Mouse (Mus musculus): ENCODE results near the gene Cers2.

The Cers2 gene

DNA sequence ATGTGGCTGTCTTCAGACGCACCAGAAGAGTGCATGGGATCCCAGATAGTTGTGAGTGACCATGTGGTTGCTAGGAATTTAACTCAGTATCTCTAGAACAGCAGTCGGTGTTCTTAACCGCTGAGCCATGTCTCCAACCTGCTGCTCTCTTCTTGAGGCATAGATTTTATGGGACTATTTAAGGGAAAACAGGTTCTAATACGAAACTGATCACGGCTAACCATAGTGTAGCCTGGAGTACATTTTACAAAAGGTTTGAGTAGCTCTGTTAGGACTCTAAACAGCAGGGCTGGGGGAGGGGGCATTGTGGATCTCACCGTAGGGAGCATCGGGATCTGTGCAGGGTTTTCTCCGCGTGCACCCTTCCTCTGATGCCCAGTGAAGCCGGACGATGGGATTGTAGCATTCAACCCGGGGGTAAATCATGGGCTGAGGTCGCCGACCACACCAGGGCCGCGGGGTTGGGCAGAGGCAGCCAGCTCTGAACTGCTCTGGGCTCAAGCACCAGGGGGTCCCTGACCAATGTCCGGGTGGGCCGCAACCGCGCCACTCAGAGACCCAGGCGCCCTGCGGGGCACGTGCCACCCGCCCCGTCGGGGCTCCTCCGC, at the start of gene Cers2:
Gene Cers2, plus strand, starts transcription at position 306 of the 608 bp plus-strand sequence.
- DNase-seq = no peak

DNA sequence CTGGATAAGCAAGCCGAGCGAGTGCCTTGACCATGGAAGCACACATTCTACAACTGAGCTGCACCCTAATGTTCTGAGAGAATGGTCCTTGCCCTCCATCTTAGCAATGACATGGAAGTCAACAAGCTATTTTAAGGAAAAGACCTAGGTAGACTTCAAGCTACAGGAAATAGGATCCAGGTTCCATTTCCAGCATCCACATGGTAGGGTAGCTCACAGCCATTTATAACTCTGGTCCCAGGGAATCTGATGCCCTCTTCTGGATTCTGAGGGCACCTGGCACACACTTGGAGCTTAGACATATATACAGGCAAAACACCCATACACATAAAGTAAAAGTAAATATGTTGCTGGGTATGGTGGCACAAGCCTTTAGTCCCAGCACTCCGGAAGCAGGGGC, 48.5 kb upstream of the Cers2 start:
- DNase-seq = no peak

DNA sequence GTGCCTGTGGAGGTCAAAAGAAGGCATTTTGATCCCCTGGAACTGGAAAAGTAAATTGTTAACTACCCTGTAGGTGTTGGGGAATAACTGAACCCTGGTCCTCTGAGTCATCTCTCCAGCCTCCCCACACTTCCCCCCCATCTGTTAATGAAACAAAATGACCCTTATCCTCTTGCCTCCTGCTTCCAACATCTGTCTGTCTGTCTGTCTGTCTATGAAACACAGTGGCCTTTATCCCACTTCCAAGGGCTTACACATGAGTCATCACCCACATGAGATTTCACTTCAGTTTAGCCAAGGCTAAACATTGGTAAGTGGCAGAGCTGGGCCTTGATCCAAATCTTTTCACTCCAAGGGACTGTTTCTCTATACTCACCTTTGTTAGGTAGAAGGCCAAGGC, 46.7 kb upstream of the Cers2 start:
- DNase-seq = peak; percentile 14 to 45

DNA sequence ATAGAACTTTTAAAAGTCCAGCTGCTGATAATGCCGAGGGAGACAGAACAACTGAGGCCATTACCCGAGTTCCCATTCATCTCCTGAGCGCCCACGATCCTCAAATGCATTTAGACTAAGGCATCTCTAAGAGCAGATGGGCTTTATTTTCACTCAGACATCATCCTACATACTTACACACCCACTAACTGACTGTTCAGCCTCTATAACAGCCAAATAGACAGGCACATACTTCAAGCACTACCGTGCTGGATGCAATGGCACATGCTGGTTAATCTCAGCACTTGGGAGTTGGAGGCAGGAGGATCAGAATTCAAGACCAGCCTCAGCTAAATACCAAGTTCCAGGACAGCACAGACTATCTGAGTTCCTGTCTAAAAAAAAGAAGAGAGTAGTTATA, 44.8 kb upstream of the Cers2 start:
- no peak for DNase-seq

DNA sequence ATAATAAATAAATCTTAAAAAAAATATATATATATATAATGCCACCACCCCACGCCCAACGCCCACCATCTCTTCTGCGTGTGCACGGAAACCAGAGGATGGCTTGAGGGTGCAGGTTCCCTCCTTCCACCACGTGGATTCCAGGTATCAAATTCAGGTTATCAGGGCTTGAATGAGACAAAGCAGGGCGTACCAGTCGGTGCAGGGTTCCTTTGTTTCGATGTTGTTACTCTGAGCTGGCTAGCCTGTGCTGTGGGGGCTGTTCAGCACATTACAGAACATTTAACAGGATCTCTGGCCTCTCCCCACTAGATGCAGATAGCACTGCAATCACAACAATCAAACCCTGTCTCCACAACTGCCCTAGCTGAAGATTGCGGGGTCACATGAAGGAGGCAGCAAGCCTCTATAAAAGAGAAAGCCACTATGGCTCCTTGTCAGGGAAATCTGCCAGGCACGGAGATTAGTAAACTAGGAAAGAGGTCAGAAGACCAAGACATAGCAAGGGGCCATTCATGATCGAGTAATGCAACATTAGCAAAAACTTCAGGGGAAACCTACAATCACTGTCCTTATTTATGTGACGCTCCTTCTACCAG, 43.7 kb upstream of the Cers2 start:
- DNase-seq = no peak

DNA sequence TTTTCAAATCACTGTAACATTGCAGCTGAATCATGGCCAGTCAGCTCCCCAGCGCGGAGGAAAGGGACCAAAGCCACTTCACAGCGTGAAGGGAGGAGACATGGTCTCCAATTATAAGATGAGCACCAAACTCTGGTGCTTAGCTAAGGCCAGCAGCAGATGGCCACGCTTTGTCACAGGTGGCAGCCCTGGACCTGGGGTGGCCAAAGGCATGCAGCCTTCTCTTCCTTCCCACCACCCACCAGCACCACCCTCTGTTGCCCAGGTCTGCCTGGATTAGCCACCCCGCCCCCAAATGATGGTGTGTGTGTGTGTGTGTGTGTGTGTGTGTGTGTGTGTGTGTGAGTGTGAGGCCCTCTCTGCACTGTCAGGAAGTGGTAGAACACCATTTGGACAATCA, 41.1 kb upstream of the Cers2 start:
- DNase-seq = no peak

DNA sequence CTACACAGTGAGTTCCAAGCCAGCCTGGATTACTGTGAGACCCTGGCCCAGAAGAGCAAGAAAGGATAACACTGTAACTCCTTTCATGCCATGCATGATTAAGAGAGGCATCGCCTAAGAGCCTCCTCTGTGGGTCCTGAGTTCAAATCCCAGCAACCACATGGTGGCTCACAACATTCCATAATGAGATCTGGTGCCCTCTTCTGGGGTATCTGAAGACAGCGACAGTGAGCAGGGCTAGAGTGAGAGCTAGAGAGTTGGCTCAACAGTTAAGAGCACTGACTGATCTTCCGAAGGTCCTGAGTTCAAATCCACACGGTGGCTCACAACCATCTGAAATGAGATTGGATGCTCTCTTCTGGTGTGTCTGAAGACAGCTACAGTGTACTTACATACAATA, 40.1 kb upstream of the Cers2 start:
- no peak for DNase-seq

DNA sequence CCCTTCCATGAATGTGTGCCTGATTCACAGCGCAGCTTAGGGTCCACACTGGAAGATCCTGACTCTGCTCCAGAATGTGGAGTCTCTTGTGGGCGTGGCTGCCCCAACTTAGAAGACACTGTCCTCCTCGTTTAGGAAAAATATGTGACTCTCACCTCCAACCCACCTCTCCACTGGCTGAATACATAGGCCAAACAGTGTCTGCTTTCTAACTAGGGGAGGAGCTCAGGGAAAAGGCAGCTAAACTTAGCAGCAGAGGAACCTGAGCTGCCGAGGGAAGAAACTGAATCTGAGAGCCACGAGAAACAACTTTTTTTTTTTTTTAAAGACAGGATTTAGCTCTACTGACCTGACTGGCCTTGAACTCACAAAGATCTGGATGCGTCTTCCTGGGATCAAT, 39.4 kb upstream of the Cers2 start:
- no peak for DNase-seq

DNA sequence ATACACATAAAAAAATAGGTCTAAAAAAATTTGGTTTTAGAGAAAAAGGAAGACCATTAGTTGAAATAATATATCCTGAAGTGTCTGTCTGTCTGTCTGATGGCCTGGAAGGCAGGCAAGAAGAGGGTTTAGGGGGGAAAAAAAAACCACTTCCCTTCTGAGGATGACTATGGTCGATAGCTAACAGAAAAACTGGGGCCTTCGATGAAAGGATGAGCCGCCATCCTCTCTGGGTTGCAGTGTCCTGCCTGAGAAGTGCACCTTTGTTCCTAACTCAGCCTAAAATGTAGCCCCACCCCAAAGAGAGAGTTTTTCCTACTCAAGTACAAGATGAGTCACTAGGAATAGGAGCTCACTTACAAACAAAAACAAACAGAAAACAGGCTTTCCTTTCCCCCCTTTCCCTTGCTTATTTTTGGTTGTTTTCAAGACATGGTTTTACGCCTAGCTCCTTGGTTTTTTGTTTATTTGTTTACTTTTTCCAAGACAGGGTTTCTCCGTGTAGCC, 38.1 kb upstream of the Cers2 start:
- no peak for DNase-seq

DNA sequence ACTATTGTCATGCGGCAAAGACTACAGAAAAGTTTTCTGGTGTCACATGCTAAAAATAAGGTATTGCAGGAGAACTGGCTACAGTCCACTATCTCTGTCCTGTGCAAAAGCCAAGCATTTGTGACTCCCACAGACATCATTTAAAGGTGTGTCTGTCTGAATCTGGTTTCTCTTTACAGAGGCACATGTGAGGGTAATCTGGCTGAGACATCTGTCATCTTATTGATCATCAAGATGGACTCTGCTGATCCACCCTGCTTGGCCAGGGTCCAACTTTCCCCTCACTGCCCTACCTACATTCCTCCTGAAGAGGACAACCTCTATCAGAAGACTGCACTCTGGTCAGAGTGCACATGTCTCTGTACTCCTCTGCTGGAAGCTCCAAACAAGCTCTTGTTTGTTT, 37.4 kb upstream of the Cers2 start:
- no peak for DNase-seq

DNA sequence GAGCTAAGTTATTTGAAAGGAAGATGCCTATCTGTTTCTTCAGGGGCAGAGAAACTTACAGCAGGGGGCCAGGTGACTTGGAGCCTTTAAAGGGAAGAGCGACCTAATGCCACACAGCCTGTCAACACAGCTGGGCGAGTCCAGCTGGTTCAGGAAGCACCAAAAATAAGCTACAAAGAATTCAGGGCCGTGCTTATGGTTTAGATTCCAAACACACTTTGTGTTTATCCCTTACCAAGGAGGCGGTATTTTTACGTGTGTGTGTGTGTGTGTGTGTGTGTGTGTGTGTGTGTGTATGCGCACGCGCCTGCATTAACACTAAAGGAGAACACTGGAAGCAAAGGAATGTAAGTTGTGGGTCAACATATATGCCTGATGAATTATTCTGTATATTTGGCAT, 33.8 kb upstream of the Cers2 start:
- peak; percentile 35 to 47 for DNase-seq

DNA sequence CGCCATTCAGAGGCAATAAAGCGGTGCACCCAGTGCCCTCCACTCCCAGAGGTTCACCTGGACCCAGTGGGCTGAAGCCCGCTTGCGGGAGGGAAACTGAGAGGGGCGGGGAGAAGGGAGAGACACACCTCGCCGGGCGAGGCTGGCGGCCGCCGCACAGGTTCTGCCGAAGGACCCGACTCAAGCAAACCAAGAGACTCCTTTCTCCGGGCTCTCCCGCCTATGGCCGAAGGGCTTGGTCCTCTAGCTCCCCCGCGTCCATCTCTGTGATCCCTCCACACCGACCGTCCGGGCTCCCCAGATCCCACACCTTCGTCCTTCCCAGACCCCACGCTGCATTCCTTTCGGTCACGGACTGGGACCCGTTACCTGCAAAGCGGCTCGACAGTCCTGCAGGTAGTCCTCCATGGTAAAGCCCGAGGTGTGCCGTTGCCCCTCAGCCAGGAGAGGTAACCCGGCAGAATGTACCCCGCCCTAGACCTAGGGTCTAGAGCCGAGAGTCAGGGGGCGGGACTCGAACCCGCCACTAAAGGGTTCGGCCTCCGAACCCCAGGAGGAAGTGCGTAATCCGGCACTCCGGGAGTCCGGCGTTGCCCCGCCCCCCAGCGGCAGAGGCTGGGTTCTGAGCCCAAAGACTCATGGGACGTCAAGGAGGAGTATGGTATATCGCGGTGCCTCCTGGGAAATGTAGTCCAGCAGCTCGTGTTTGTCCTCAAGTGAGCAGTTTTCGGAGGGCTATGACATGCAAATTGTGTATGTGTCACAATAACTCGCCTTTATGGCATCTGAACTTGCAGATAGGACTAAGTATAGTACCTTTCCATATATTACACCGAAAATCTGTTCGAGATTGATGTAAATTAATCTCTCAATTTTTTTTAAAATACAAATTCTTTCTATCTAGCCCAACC, 33.1 kb upstream of the Cers2 start, which contains the start of the genes Mindy1 and Prune1:
Gene Mindy1, plus strand, starts transcription at position 130 of the 911 bp plus-strand sequence.
Gene Prune1, minus strand, starts transcription at position 861 of the 911 bp plus-strand sequence.
- peak; percentile 99 for DNase-seq

DNA sequence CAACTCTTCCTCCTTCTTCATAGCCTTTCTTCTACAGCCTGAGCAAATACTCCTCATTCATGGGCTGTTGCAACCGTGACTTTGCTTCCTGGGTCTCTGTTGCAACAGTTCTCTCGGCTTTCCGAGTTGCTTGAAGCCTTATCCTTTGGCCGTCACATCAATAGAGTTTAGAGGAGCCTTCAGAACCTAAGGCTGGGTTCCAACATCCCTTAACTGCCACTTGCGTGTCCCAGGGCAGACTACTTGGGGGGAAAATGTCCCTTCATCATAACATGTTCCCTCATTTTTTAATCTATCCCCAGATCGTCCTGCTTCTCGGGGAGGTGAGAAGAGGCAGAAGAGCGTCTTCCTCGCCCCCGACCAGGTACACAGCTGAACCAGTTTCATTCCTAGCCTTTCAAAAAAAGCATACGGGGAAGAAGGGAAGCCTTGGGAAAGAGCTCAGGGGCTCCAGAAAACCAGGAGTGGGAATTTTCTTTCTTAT, 32.2 kb upstream of the Cers2 start:
- peak; percentile 80 to 88 for DNase-seq

DNA sequence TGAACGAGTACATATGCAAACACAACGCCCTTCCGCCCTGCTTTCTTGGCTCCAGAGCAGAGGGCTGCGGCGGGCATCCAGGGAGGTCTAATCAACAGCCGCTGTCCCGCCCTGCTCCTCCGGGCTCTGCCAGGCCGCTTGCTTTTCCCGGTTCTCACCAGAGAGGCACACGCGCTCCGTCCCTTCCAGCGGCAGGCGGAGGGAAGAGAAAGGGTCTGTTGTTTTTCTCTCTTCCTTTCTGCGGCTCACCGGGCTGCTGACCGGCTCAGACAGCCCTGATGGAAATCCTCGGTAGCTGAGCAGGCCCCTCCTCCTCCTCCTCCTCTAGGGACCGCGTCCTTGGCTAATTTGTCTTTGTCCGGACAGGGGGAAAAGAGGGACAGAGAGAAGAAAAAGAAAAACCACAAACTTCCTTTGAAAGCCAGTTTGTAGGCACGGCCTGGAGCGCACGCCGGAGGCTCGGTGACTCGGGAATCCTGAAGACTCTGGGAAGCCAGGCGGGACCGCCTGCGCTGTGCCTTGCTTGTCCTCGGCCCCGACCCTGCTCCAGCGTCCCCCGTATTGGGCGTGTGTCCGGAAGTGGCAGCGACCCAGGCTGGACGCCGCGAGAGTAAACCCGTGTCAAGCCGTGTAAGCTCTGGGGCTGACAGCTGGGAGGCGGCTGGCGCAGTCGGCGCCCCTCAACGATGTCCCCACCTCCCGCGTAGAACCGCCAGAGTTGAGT, 31.6 kb upstream of the Cers2 start:
- peak; percentile 88 to 92 for DNase-seq

DNA sequence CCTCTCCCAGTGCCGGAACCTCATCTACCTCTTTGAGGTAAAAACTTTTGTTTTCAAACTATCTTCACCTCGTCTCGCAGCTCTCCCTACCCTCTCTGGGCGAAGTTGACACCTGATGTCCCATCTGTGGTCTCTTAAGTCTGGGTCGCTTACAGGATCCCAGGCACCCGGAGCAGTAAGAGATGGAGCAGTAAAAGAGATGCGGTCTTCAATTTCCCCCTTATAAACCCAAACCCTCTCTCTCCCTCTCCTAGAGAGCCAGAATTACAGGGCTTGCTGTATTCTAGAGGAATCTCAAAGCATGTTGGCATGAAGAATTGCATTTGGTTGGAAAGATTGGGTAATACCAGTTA, 31.0 kb upstream of the Cers2 start:
- no peak for DNase-seq

DNA sequence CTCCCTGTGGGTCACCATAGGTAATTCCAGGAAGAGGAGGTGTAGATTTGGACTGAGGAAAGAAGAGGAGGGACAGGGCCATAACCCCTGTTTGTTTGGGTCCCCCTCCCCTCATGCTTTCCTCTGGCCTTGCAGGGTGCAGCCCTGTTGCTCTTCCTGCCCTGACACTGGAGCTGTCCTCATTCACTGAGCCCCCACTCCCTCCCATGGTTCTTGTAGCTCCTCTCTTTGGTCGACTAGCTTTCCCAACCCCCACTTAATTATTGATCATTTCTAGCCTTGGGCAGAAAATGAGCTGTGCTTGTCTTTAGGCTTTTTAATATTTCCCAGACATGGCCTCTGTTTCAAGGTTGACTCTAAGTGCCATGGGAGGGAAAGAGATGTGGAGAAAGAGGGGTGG, 30.5 kb upstream of the Cers2 start:
- DNase-seq = no peak

DNA sequence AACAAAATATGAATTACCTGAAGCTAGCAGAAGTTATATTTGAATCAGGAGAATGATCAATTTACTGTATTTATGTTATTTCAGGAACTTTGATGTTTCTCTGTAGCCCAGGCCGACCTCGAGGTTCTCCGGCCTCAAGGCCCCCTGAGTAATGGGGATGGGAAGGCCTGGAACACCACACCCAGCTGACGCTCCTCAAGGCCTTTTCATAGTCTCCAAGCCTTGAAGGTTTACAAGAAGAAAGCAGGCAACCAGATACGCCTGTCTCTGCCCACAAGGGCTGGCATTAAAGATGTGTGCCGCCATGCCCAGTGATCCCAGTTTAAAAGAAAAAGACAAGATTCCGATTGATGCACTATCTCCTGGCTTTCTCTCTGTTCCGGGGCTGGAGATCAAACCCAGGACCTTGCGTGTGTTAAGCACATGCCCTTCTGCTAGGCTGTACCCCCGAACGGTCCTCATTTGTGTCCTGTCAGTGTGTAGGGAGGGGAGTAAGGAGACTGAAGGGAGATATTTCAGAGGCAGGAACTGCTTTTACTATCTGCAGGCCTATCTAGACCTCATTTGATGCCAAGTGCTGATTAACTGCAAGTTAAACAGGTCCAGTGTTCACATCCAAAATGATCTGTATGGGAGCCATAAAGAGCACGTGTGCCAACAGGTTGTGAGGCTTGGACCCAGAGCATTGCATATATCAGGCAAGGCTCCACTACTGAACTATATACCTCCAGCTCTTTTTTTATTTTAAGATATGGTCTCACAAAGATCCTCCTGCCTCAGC, 29.9 kb upstream of the Cers2 start:
- DNase-seq = no peak

DNA sequence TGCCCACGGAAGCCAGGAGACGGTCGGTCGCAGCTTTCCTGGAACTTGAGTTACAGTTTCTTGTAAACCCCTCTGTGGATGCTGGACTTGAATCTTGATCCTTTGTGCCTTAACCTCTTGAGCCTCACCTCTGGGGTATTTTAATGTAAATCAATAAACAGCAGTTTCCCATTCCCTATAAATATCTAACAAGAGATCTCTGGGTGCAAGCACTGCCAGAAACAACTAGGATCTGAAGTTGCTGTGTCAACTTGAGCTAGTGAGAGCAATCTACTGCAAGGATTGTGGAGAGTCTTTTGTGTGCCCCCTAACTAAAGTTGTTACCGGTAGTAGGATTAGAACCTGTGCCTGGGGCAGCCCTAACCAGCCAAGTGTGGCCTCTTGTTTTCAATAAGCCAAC, 29.2 kb upstream of the Cers2 start:
- no peak for DNase-seq

DNA sequence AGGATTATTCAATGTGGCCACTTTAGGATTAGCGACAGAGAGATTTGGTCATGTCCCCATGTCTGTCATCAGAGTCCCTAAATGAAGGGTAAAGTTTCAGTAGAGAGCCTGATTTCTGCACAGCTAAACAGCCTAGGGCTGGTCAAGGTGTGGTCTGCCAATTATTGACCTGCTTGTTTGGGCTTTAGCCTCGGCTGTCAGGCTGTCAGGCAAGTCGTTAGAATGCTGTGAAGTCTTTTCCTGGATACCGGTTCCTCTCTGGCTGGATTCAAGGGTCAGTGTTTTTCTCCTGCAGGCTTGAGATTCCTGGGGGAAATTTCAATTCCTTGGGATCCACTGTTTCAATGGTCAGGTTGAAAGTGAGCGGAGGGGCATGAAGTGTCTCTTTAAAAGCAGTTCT, 28.6 kb upstream of the Cers2 start:
- DNase-seq = no peak

DNA sequence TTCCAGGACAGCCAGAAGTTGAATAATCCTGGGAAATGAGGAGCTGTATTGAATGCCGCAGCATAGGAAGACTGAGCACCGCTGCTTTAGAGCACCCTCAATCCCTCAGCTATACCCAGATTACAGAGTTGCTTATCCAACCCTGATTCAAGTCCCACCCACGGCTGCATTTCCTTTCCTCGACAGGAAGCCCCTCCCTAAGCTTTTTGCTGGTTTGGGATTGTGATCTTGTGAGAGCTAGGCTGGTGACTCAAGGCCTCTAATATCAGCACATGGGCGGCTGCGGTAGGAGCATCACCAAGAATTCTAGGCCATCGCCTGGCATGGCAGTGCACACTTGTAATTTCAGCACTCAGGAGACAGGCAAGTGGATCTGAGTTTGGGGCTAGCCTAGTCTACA, 28.1 kb upstream of the Cers2 start:
- peak; percentile 40 to 56 for DNase-seq

DNA sequence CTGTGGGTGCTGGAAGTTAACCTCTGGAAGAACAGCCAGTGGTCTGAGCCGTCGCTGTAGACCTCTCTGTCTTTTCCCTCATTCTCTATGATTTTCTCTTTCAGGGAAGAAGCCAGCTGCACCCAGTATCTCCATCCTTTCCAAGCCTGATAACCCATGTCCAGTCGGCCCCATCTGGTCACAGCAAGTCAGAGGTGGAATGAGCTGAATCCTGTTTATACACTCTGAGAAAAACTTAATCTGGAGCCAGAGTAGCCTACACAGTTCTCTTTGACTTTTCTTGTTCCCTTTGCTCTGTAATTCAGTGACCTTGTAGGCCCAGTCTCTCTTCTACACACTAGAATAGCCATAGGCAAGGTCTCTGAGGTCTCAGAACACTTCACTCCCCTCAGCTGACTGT, 27.1 kb upstream of the Cers2 start:
- no peak for DNase-seq

DNA sequence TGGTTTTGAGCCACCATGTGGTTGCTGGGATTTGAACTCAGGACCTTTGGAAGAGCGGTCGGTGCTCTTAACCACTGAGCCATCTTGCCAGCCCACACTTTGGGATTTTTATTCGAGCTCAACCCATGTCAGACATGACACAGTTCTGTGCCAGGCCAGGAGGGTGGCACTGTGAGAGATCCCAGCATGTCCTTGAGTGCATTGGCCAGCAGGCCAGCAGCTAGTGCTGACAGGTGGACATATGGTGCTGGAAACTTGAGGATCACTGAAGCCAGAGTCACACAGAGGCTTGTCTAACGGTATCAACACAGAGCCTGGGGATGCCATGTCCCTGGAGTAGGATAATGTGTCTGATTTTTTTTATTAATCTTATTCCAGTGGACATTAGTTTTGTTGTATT, 25.2 kb upstream of the Cers2 start:
- no peak for DNase-seq
